Mouse (Mus musculus) testis, adult 2 months (tissue): ENCODE results near the gene Sppl2c. TPM values are rescaled to one million over a fixed set of nuclear protein-coding genes. Genes with fewer than 3 reads are reported as not detected.

Experiments used
- H3K27ac ChIP-seq: fragments of 200-500 bp; 2 replicates; pipeline ENCODE4 v1.5.1; 2012; ENCODE audit warnings: low read depth, low read length; ENCODE audit not compliant: control insufficient read depth, insufficient read depth
- H3K27me3 ChIP-seq: fragments of 200-500 bp; 2 replicates; pipeline ENCODE4 v1.6.1; 2012; ENCODE audit warnings: mild to moderate bottlenecking, low read length, moderate library complexity; ENCODE audit not compliant: control insufficient read depth, insufficient read depth
- H3K36me3 ChIP-seq: fragments of 200-500 bp; 2 replicates; pipeline ENCODE4 v1.6.1; 2012; ENCODE audit warnings: mild to moderate bottlenecking, low read length; ENCODE audit not compliant: control insufficient read depth, insufficient read depth
- H3K4me1 ChIP-seq: fragments of 200-500 bp; 2 replicates; pipeline ENCODE4 v1.6.1; 2012; ENCODE audit warnings: low read length; ENCODE audit not compliant: control insufficient read depth, insufficient read depth
- H3K4me3 ChIP-seq: fragments of 200-500 bp; 2 replicates; pipeline ENCODE4 v1.5.1; 2012; ENCODE audit warnings: low read depth, mild to moderate bottlenecking, low read length, moderate library complexity, mixed read lengths; ENCODE audit not compliant: control insufficient read depth
- CTCF ChIP-seq: fragments of 200-500 bp; IDR thresholded peaks from 2 replicates; pipeline ENCODE4 v1.5.1; 2012; ENCODE audit warnings: low read depth, mild to moderate bottlenecking, inconsistent platforms, low read length, moderate library complexity; ENCODE audit not compliant: control insufficient read depth, insufficient read depth, insufficient replicate concordance
- POLR2A ChIP-seq: fragments of 200-500 bp; IDR thresholded peaks from 2 replicates; pipeline ENCODE4 v1.6.1; 2012; ENCODE audit warnings: low read depth, mild to moderate bottlenecking, inconsistent platforms, low read length, moderate library complexity; ENCODE audit not compliant: control insufficient read depth
- polyA plus RNA-seq: library from polyadenylated mRNA; depleted of rRNA; stranded (reverse); fragments of >200 nt; gene quantifications from 2 replicates; pipeline ENCODE4 v1.2.3, GENCODE M21; 2012

Sppl2c gene
- polyA plus RNA-seq, 1 experiment = 747 TPM

- Histone ChIP-seq H3K36me3 (no peaks in the 10 kb centered on the region), H3K4me3 (no peak overlapping the region), H3K4me1 (peaks cover 8% of the 10 kb centered on the region), H3K27ac (no peak overlapping the region), H3K27me3 (no peaks in the 10 kb centered on the region)
- TF ChIP-seq CTCF = peak; percentile 93
- TF ChIP-seq POLR2A = no peak
These were observed 14.8 kb upstream of the Sppl2c start for GRCm38 (mm10) chr11:104171281-104171781.

- Histone ChIP-seq H3K27ac (no peak overlapping the region), H3K27me3 (no peaks in the 10 kb centered on the region), H3K4me3 (no peak overlapping the region), H3K36me3 (no peaks in the 10 kb centered on the region), H3K4me1 (no peaks in the 10 kb centered on the region)
- TF ChIP-seq POLR2A (no peak), CTCF (no peak)
These were observed 7.2 kb upstream of the Sppl2c start for GRCm38 (mm10) chr11:104178893-104179292.

- H3K36me3 ChIP-seq = no peaks in the 10 kb centered on the region
- TF ChIP-seq CTCF (no peak), POLR2A (no peak)
- H3K27ac ChIP-seq = no peak overlapping the region
- no peaks in the 10 kb centered on the region for H3K27me3 ChIP-seq
- no peaks in the 10 kb centered on the region for H3K4me1 ChIP-seq
- H3K4me3 ChIP-seq = no peak overlapping the region
These were observed 6.3 kb upstream of the Sppl2c start for GRCm38 (mm10) chr11:104179804-104180203.

GRCm38 (mm10) chr11:104182141-104182540, 4.0 kb upstream of the Sppl2c start:
- Histone ChIP-seq H3K27ac (no peak overlapping the region), H3K4me1 (no peaks in the 10 kb centered on the region), H3K36me3 (no peaks in the 10 kb centered on the region), H3K4me3 (no peak overlapping the region), H3K27me3 (no peaks in the 10 kb centered on the region)
- TF ChIP-seq CTCF (no peak), POLR2A (no peak)

- Histone ChIP-seq H3K36me3 (no peaks in the 10 kb centered on the region), H3K4me1 (no peaks in the 10 kb centered on the region), H3K27me3 (no peaks in the 10 kb centered on the region), H3K27ac (peak overlapping the region; percentile 12), H3K4me3 (peak overlapping the region; percentile 83)
- TF ChIP-seq POLR2A (no peak), CTCF (no peak)
These were observed 667 bp downstream of the Sppl2c start for GRCm38 (mm10) chr11:104186837-104187150.

- TF ChIP-seq CTCF (no peak), POLR2A (no peak; the same call in 1 of the 2 replicates)
- Histone ChIP-seq H3K4me1 (no peaks in the 10 kb centered on the region), H3K36me3 (no peaks in the 10 kb centered on the region), H3K4me3 (peak overlapping the region; percentile 83), H3K27ac (no peak overlapping the region), H3K27me3 (no peaks in the 10 kb centered on the region)
These were observed 1.6 kb downstream of the Sppl2c start for GRCm38 (mm10) chr11:104187766-104188165.

- no peaks in the 10 kb centered on the region for H3K27me3 ChIP-seq
- no peaks in the 10 kb centered on the region for H3K4me1 ChIP-seq
- TF ChIP-seq CTCF (no peak), POLR2A (no peak)
These were observed 3.9 kb downstream of the Sppl2c start for GRCm38 (mm10) chr11:104190008-104190407.

GRCm38 (mm10) chr11:104195382-104195781, 9.3 kb downstream of the Sppl2c start:
- peak overlapping the region; percentile 5 for H3K4me3 ChIP-seq
- no peaks in the 10 kb centered on the region for H3K27me3 ChIP-seq
- TF ChIP-seq CTCF (no peak), POLR2A (no peak)
- no peaks in the 10 kb centered on the region for H3K4me1 ChIP-seq
- no peak overlapping the region for H3K27ac ChIP-seq
- H3K36me3 ChIP-seq = no peaks in the 10 kb centered on the region

More at GRCm38 (mm10) chr11:104190008-104190407, 3.9 kb downstream of the Sppl2c start:
- no peak overlapping the region for H3K27ac ChIP-seq
- peak overlapping the region; percentile 58 for H3K4me3 ChIP-seq
- no peaks in the 10 kb centered on the region for H3K36me3 ChIP-seq
